Mouse (Mus musculus) midbrain, embryonic 10.5 days (tissue): ENCODE results near the gene Fgf10. TPM values are rescaled to one million over a fixed set of nuclear protein-coding genes. Genes with fewer than 3 reads are reported as not detected.

ENCODE experiments used
- DNase-seq: peaks from one replicate; pipeline ENCODE4 v3.0.0-alpha.2; 2017; ENCODE audit warnings: low spot score
- H3K27ac ChIP-seq: fragments of 300-500 bp; sonication (generic); replicated peaks from 2 replicates; pipeline ENCODE4 v1.5.1; 2016; ENCODE audit warnings: mild to moderate bottlenecking
- H3K27me3 ChIP-seq: fragments of 300-500 bp; sonication (generic); 2 replicates; pipeline ENCODE4 v1.6.1; 2016; ENCODE audit warnings: low read depth, mild to moderate bottlenecking; ENCODE audit not compliant: poor library complexity, severe bottlenecking
- H3K36me3 ChIP-seq: fragments of 300-500 bp; sonication (generic); 2 replicates; pipeline ENCODE4 v1.6.1; 2016; ENCODE audit warnings: mild to moderate bottlenecking, moderate library complexity
- H3K4me1 ChIP-seq: fragments of 300-500 bp; sonication (generic); 2 replicates; pipeline ENCODE4 v1.6.1; 2016
- H3K4me3 ChIP-seq: fragments of 300-500 bp; sonication (generic); 2 replicates; pipeline ENCODE4 v1.5.1; 2016; ENCODE audit warnings: mild to moderate bottlenecking, moderate library complexity
- H3K9me3 ChIP-seq: fragments of 300-500 bp; sonication (generic); replicated peaks from 2 replicates; pipeline ENCODE4 v1.6.1; 2016; ENCODE audit warnings: mild to moderate bottlenecking
- WGBS: fragments of 180-500 bp; shearing (Covaris S2); methylation state at CpG from one replicate; pipeline ENCODE4 v1.1.7; 2016; 5-methylcytosine and 5-hydroxymethylcytosine counted together
- polyA plus RNA-seq: library from polyadenylated mRNA; unstranded; fragments of >200 nt; fragmentation: Nextera tagmentation; extraction: Ambion mirVana; gene quantifications from 2 replicates; pipeline ENCODE4 v1.2.1, GENCODE M21; 2016

Fgf10 gene
- polyA plus RNA-seq, 1 experiment from 2014 or later, result 2.9 TPM

GRCm38 (mm10) chr13:118695103-118695502 lies 25.5 kb downstream of the Fgf10 start:
- H3K27me3 ChIP-seq, result no peaks in the 10 kb centered on the region
- H3K9me3 ChIP-seq, result no peaks in the 10 kb centered on the region
- no peak for DNase-seq
- H3K4me3 ChIP-seq, result no peak overlapping the region
- H3K27ac ChIP-seq, result no peak overlapping the region
- 0 out of 2 replicates have a peak, but pooled peaks cover 4% of the 10 kb centered on the region for H3K4me1 ChIP-seq
- H3K36me3 ChIP-seq, result no peaks in the 10 kb centered on the region
- 19% methylated on average over 4 of the region's 4 CpGs for WGBS

DNA sequence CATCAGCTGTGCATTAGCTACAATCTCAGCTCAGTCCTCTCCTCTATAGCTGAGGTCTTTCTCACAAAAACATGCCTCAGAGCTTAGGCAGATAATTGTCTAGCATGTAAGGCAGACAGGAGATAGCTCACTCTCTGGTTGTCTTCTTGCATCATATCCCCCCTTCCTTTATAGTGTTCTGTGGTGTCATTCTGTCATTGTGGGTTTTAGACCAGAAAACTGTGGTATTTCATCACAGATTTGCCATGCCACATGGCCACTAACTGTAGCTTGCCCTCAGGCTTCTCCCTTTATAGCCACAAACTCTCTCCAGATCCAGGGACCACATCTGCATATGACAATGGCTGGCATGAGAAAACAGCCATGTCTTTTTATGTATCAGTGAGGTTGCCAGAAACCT lies 34.1 kb downstream of the Fgf10 start:
- H3K4me1 ChIP-seq, result no peaks in the 10 kb centered on the region
- no peak for DNase-seq
- H3K4me3 ChIP-seq, result no peak overlapping the region
- H3K36me3 ChIP-seq, result no peaks in the 10 kb centered on the region
- no peaks in the 10 kb centered on the region for H3K27me3 ChIP-seq
- H3K9me3 ChIP-seq, result no peaks in the 10 kb centered on the region
- H3K27ac ChIP-seq, result no peak overlapping the region

GRCm38 (mm10) chr13:118705716-118706115 lies 36.1 kb downstream of the Fgf10 start:
- Histone ChIP-seq H3K27ac (no peak overlapping the region), H3K36me3 (no peaks in the 10 kb centered on the region), H3K27me3 (no peaks in the 10 kb centered on the region), H3K4me1 (no peaks in the 10 kb centered on the region), H3K9me3 (no peaks in the 10 kb centered on the region), H3K4me3 (no peak overlapping the region)
- DNase-seq, result no peak
- 76% methylated on average over 3 of the region's 3 CpGs for WGBS

DNA sequence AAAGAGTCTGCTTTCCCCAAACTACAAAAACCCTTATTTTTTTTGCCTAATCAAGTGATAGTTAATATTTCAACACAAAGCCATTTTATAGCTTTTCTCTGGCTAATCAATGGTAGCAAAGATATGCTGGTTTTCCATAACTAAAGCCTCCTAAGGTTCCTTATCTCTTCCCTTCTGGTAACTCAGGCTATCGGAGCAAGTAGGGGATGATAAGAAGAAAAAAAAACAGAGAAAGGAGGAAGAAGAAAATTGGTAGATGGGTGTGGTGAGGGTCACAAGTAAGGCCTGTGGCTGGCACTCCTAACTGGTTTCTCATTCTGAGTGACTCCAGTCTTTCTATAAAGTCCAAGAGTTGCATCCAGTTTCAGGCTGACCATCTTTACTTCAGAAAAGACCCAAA lies 40.3 kb downstream of the Fgf10 start:
- WGBS, result 84% methylated on average over 1 of the region's 1 CpGs
- Histone ChIP-seq H3K4me1 (peaks cover 20% of the 10 kb centered on the region), H3K4me3 (no peak overlapping the region), H3K36me3 (no peaks in the 10 kb centered on the region), H3K27me3 (peaks cover 24% of the 10 kb centered on the region), H3K27ac (no peak overlapping the region), H3K9me3 (no peaks in the 10 kb centered on the region)
- DNase-seq, result no peak

GRCm38 (mm10) chr13:118713626-118714150 lies 44.1 kb downstream of the Fgf10 start:
- peak overlapping the region; percentile 81 for H3K27ac ChIP-seq
- H3K27me3 ChIP-seq, result peaks cover 48% of the 10 kb centered on the region
- no peaks in the 10 kb centered on the region for H3K36me3 ChIP-seq
- peaks cover 38% of the 10 kb centered on the region for H3K4me1 ChIP-seq
- WGBS, result under 1% methylated on average over 14 of the region's 14 CpGs
- H3K9me3 ChIP-seq, result no peaks in the 10 kb centered on the region
- peak; percentile 18 for DNase-seq
- H3K4me3 ChIP-seq, result peak overlapping the region; percentile 67

DNA sequence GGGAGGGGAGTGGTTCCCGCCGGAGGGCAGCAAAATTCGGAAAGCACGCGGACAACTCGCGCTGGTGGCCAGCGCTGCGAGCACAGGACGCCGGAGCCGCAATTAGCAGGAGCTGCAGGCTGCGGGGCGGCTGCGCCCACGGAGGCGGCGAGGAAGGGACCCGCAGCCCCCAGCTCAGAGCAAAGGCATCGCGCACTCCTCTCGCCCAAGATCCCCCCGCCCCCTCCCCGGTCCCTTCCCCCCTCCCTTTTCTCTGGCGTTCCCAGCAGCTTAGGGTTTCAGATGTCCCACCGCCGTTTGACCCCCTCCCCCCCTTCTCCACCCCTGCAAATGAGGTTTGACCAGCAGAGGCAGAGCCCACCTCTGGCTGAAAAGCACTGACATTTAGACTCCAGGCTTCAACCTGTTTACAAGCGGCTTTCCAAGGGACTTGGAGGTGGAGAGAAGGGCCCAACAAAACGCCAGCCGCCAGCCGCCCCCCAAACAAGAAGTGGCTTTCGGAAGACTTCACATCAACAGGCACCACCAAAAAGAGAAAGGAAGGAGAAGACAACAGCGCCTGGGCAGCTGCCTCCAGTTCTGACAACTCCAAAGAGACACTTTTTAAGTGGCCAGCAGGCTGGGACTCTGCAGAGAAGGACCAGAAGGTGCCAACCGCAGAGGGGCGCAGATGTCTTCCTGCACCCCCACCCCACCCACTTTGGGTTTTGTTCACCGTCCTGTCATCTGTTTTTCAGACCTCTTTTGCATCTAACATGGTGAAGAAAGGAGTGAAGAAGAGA lies 44.9 kb downstream of the Fgf10 start:
- peak; percentile 68 for DNase-seq
- Histone ChIP-seq H3K36me3 (no peaks in the 10 kb centered on the region), H3K4me3 (peak overlapping the region; percentile 67), H3K4me1 (peaks cover 38% of the 10 kb centered on the region), H3K9me3 (no peaks in the 10 kb centered on the region), H3K27me3 (peaks cover 48% of the 10 kb centered on the region), H3K27ac (peak overlapping the region; percentile 81)
- WGBS, result under 1% methylated on average over 33 of the region's 36 CpGs

- H3K4me3 ChIP-seq, result peak overlapping the region; percentile 67
- WGBS, result 3% methylated on average over 31 of the region's 31 CpGs
- H3K9me3 ChIP-seq, result no peaks in the 10 kb centered on the region
- peak; percentile 52 for DNase-seq
- peak overlapping the region; percentile 28; the same call in 1 of the 2 replicates for H3K27ac ChIP-seq
- no peaks in the 10 kb centered on the region for H3K36me3 ChIP-seq
- peaks cover 38% of the 10 kb centered on the region for H3K4me1 ChIP-seq
- H3K27me3 ChIP-seq, result peaks cover 48% of the 10 kb centered on the region
These were observed 45.8 kb downstream of the Fgf10 start for GRCm38 (mm10) chr13:118715066-118716018.

DNA sequence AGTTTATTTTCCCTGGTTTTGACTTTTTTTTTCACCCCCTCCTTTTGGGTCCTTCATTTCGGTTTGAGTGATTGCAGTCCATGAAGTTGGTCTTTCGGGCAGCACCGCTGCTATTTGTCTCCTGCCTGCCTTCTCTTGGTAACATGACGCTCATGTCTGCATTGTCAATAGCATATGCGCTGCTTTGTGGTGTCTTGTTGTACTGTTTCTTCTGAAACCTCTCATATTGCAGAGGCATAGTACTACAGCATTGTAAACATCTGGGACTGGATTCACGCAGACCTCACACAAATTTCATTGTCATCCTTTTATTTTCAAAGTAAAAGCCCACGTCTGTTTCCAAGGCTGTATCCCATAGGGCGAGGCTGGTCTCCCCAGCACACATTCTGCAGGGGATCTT lies 46.7 kb downstream of the Fgf10 start:
- Histone ChIP-seq H3K4me3 (peak overlapping the region; percentile 67), H3K9me3 (no peaks in the 10 kb centered on the region), H3K27ac (no peak overlapping the region), H3K27me3 (peaks cover 48% of the 10 kb centered on the region), H3K36me3 (no peaks in the 10 kb centered on the region), H3K4me1 (peaks cover 38% of the 10 kb centered on the region)
- DNase-seq, result no peak
- 12% methylated on average over 8 of the region's 8 CpGs for WGBS

- Histone ChIP-seq H3K4me3 (peak overlapping the region; percentile 67), H3K4me1 (peaks cover 38% of the 10 kb centered on the region), H3K27ac (no peak overlapping the region), H3K9me3 (no peaks in the 10 kb centered on the region), H3K27me3 (peaks cover 48% of the 10 kb centered on the region), H3K36me3 (no peaks in the 10 kb centered on the region)
- DNase-seq, result no peak
- WGBS, result 48% methylated on average over 1 of the region's 1 CpGs
These were observed 47.1 kb downstream of the Fgf10 start for GRCm38 (mm10) chr13:118716726-118717125.

GRCm38 (mm10) chr13:118718396-118718795 lies 48.8 kb downstream of the Fgf10 start:
- Histone ChIP-seq H3K9me3 (no peaks in the 10 kb centered on the region), H3K27ac (no peak overlapping the region), H3K4me3 (no peak overlapping the region), H3K4me1 (peaks cover 33% of the 10 kb centered on the region), H3K36me3 (no peaks in the 10 kb centered on the region), H3K27me3 (peaks cover 31% of the 10 kb centered on the region)
- DNase-seq, result no peak
- WGBS, result 69% methylated on average over 3 of the region's 3 CpGs

DNA sequence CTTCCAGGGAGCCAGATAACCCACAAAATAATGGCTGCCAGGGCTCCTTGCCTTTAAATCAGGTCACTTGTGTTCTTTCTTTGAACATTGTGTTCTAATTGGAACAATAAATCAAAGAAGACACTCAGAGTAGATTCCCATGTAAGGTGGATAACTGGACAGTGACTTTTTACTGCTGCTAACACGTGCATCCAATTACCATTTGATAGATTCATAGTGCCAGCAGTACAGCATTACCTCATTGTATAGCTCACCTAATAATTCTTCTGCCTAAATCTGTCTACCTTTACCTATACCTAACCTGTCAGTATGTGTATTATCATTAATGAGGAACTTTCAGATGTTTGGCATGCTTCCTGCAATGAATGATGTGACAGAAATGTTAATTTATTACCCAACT lies 52.1 kb downstream of the Fgf10 start:
- peaks cover 7% of the 10 kb centered on the region for H3K27me3 ChIP-seq
- peaks cover 2% of the 10 kb centered on the region; the same call in 1 of the 2 replicates for H3K4me1 ChIP-seq
- no peak for DNase-seq
- WGBS, result 56% methylated on average over 1 of the region's 1 CpGs
- no peaks in the 10 kb centered on the region for H3K36me3 ChIP-seq
- no peaks in the 10 kb centered on the region for H3K9me3 ChIP-seq
- no peak overlapping the region for H3K4me3 ChIP-seq
- no peak overlapping the region for H3K27ac ChIP-seq

DNA sequence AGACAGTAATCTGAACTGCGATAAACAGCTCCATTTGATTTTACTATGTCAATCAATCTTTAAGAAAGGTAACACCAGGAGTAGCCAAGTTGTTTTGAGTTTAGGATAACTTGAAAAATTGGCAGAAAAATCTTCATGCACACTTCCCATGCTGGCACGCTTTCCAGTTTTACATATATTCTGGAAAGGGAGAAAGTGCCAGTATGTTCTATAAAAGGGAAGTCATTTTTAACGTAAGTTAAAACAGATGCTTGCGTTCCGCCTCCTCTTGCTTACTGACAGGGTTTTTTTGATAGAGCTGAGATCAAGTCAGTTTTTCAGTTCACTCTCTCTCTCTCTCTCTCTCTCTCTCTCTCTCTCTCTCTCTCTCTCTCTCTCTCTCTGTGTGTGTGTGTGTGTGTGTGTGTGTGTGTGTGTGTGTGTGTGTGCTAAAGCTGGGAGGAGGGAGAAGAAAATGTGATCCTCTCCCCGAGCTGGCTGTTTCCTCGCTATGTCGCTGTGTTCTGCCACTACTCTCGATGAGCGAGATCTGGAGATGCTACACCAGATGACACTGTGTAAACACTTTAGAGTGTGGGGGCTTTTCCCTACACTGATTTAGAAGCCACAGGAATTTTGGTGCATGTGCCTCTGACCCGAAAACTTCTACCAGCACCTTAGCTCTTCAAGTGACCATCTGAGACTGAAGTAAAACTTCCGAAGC lies 62.4 kb downstream of the Fgf10 start:
- Histone ChIP-seq H3K4me1 (peaks cover 4% of the 10 kb centered on the region; the same call in 1 of the 2 replicates), H3K4me3 (no peak overlapping the region), H3K27ac (no peak overlapping the region), H3K27me3 (no peaks in the 10 kb centered on the region), H3K9me3 (no peaks in the 10 kb centered on the region), H3K36me3 (no peaks in the 10 kb centered on the region)
- no peak for DNase-seq
- WGBS, result 78% methylated on average over 12 of the region's 12 CpGs
